Comparison of ENCODE assay signal across 22 mouse cellular contexts in genomic region chr11:115598309-115598708, GRCm38 (mm10). TPM values are rescaled to one million over a fixed set of nuclear protein-coding genes. Genes with fewer than 3 reads are reported as not detected.
DNase-seq lines count a peak whose midpoint lies in the region; ATAC-seq and TF ChIP-seq lines count a peak whose summit lies in the region.
"Had no signal": no experiment of that assay in that cellular context is flagged by ENCODE, and none has a peak within 500 bp of the region (broad histone marks: within the 10 kb centered on the region; RNA-seq: fewer than 3 reads in every experiment).

No protein-coding gene starts in this region.

- H3K4me2 ChIP-seq in intestine, postnatal 0 days (replicated peaks; ENCODE audit: low read depth), result no peak overlapping the region
- H3K4me2 ChIP-seq: forebrain, embryonic 13.5 days; heart, embryonic 11.5 days; hindbrain, embryonic 13.5 days had no signal

- H3K9me3 ChIP-seq in G1E (replicated peaks), result no peaks in the 10 kb centered on the region
- H3K9me3 ChIP-seq in intestine, postnatal 0 days (ENCODE audit: control insufficient read depth), result no peaks in the 10 kb centered on the region
- H3K9me3 ChIP-seq: forebrain, embryonic 10.5 days; forebrain, embryonic 13.5 days; hindbrain, embryonic 10.5 days; hindbrain, embryonic 13.5 days had no signal

- peaks cover 65% of the 10 kb centered on the region for H3K4me1 ChIP-seq in G1E (ENCODE audit: insufficient read depth, low read depth, low read length)
- H3K4me1 ChIP-seq in intestine, postnatal 0 days (replicated peaks; ENCODE audit: control insufficient read depth, insufficient read depth, low read length), result no peaks in the 10 kb centered on the region

- DNase-seq in 416B (ENCODE audit: low read depth), result peak; percentile 97
- no peak for DNase-seq in G1E (ENCODE audit: low spot score)
- no peak for DNase-seq in thymus, postnatal 36 days
- DNase-seq: adrenal gland, adult 2 months; adrenal gland, postnatal 14 days; cerebellum, adult 11-12 months; cerebellum, adult 8-10 months; cerebellum, postnatal 10 days; cerebellum, postnatal 36 days; gastrocnemius, postnatal 14 days; heart, adult 11 months; heart, postnatal 36 days had no signal

- H3K4me3 ChIP-seq in G1E (ENCODE audit: low read depth, low read length), result no peak overlapping the region; the same call in 1 of the 2 replicates
- H3K4me3 ChIP-seq in intestine, postnatal 0 days (ENCODE audit: low read depth, low read length), result no peak overlapping the region
- H3K4me3 ChIP-seq: forebrain, embryonic 10.5 days; forebrain, embryonic 13.5 days; hindbrain, embryonic 10.5 days; hindbrain, embryonic 13.5 days had no signal

- H3K9ac ChIP-seq in intestine, postnatal 0 days (ENCODE audit: low read depth, low read length), result no peak overlapping the region
- H3K9ac ChIP-seq: forebrain, embryonic 13.5 days; hindbrain, embryonic 13.5 days had no signal

- ATAC-seq in G1E (ENCODE audit: extremely low read depth, insufficient number of reproducible peaks, low FRiP score, poor library complexity, severe bottlenecking), result peak; percentile 67
- peak; percentile 45 for ATAC-seq in common myeloid progenitor, adult 5-6 weeks (replicated peaks; ENCODE audit: low read depth, poor library complexity, severe bottlenecking)
- ATAC-seq in megakaryocyte-erythroid progenitor cell, adult 5-6 weeks (replicated peaks; ENCODE audit: low FRiP score, low TSS enrichment, poor library complexity, severe bottlenecking), result 0 out of 2 replicates have a peak, but pooled peaks have one; percentile 30
- no peak for ATAC-seq in intestine, postnatal 0 days
- ATAC-seq: forebrain, embryonic 13.5 days; forebrain, embryonic 16.5 days; hindbrain, embryonic 16.5 days had no signal

- TF ChIP-seq CTCF in G1E (IDR thresholded peaks at IDR 0.05; ENCODE audit: low read depth, low read length), result no peak
- TF ChIP-seq CTCF in intestine, postnatal 0 days (IDR thresholded peaks at IDR 0.05; ENCODE audit: low read depth), result no peak

- no peak overlapping the region for H3K27ac ChIP-seq in intestine, postnatal 0 days (ENCODE audit: low read depth, low read length)
- H3K27ac ChIP-seq: forebrain, embryonic 10.5 days; forebrain, embryonic 13.5 days; hindbrain, embryonic 10.5 days; hindbrain, embryonic 13.5 days had no signal

- H3K36me3 ChIP-seq in G1E (replicated peaks), result peaks cover 82% of the 10 kb centered on the region
- peaks cover 16% of the 10 kb centered on the region for H3K36me3 ChIP-seq in intestine, postnatal 0 days (ENCODE audit: control insufficient read depth, insufficient read depth)

- 92% methylated on average over 4 of the region's 4 CpGs for WGBS in intestine, postnatal 0 days

- no peaks in the 10 kb centered on the region for H3K27me3 ChIP-seq in G1E (ENCODE audit: insufficient read depth, low read length)
- H3K27me3 ChIP-seq in intestine, postnatal 0 days (replicated peaks; ENCODE audit: control insufficient read depth, insufficient read depth, low read length), result no peaks in the 10 kb centered on the region
- H3K27me3 ChIP-seq: forebrain, embryonic 13.5 days; hindbrain, embryonic 13.5 days had no signal

RNA-seq across cellular contexts. Expression of gene Mrps7, which starts 5.4 kb away (rescaled TPM):
- 34.3 and 41.0 TPM in 2 replicates for total RNA-seq in G1E (2014; fragmentation: Nextera tagmentation)
- 52.8 and 53.5 TPM in 2 replicates for total RNA-seq in G1E (2017)
- polyA plus RNA-seq in G1E (2012), result 61.1 and 68.7 TPM in 2 replicates
- 31.7 and 39.0 TPM in 2 replicates for total RNA-seq in common myeloid progenitor, adult 5-6 weeks (2017)
- 55.7 and 76.8 TPM in 2 replicates for total RNA-seq in megakaryocyte-erythroid progenitor cell, adult 5-6 weeks (2014; fragmentation: Nextera tagmentation)
- 40.5 and 67.1 TPM in 2 replicates for total RNA-seq in megakaryocyte-erythroid progenitor cell, adult 5-6 weeks (2017)
- 51.6 and 52.2 TPM in 2 replicates for polyA plus RNA-seq in intestine, postnatal 0 days (2015; fragmentation: Nextera tagmentation; extraction: Ambion mirVana)

RNA-seq across cellular contexts. Expression of gene Gga3, which starts 5.5 kb away (rescaled TPM):
- 58.5 and 95.5 TPM in 2 replicates for total RNA-seq in G1E (2014; fragmentation: Nextera tagmentation)
- total RNA-seq in G1E (2017), result 13.7 and 22.7 TPM in 2 replicates
- 102 and 144 TPM in 2 replicates for polyA plus RNA-seq in G1E (2012)
- 21.3 and 38.2 TPM in 2 replicates for total RNA-seq in common myeloid progenitor, adult 5-6 weeks (2017)
- total RNA-seq in megakaryocyte-erythroid progenitor cell, adult 5-6 weeks (2014; fragmentation: Nextera tagmentation), result 53.5 and 69.9 TPM in 2 replicates
- total RNA-seq in megakaryocyte-erythroid progenitor cell, adult 5-6 weeks (2017), result 21.6 and 67.6 TPM in 2 replicates
- polyA plus RNA-seq in intestine, postnatal 0 days (2015; fragmentation: Nextera tagmentation; extraction: Ambion mirVana), result 5.7 and 5.8 TPM in 2 replicates

RNA-seq across cellular contexts. Expression of gene Mif4gd, which starts 14.5 kb away (rescaled TPM):
- total RNA-seq in G1E (2014; fragmentation: Nextera tagmentation) (43.6 and 59.8 TPM in 2 replicates), G1E (2017) (49.9 and 59.4 TPM in 2 replicates)
- polyA plus RNA-seq in G1E (2012), result 24.3 and 32.4 TPM in 2 replicates
- total RNA-seq in common myeloid progenitor, adult 5-6 weeks (2017), result 20.3 and 26.9 TPM in 2 replicates
- total RNA-seq in megakaryocyte-erythroid progenitor cell, adult 5-6 weeks (2014; fragmentation: Nextera tagmentation), result 54.6 and 55.4 TPM in 2 replicates
- total RNA-seq in megakaryocyte-erythroid progenitor cell, adult 5-6 weeks (2017), result 29.3 and 45.4 TPM in 2 replicates
- 43.0 and 48.9 TPM in 2 replicates for polyA plus RNA-seq in intestine, postnatal 0 days (2015; fragmentation: Nextera tagmentation; extraction: Ambion mirVana)

RNA-seq across cellular contexts. Expression of gene Slc25a19, which starts 29.8 kb away (rescaled TPM):
- total RNA-seq in G1E (2014; fragmentation: Nextera tagmentation) (19.9 and 37.8 TPM in 2 replicates), G1E (2017) (21.5 and 22.3 TPM in 2 replicates)
- polyA plus RNA-seq in G1E (2012), result 24.2 and 26.0 TPM in 2 replicates
- total RNA-seq in common myeloid progenitor, adult 5-6 weeks (2017), result 22.3 and 28.1 TPM in 2 replicates
- total RNA-seq in megakaryocyte-erythroid progenitor cell, adult 5-6 weeks (2014; fragmentation: Nextera tagmentation), result 20.5 and 32.1 TPM in 2 replicates
- total RNA-seq in megakaryocyte-erythroid progenitor cell, adult 5-6 weeks (2017), result 14.2 and 19.6 TPM in 2 replicates
- polyA plus RNA-seq in intestine, postnatal 0 days (2015; fragmentation: Nextera tagmentation; extraction: Ambion mirVana), result 19.1 and 19.5 TPM in 2 replicates

RNA-seq across cellular contexts. Expression of gene Nup85, which starts 34.1 kb away (rescaled TPM):
- 78.5 and 87.7 TPM in 2 replicates for total RNA-seq in G1E (2014; fragmentation: Nextera tagmentation)
- 166 and 172 TPM in 2 replicates for total RNA-seq in G1E (2017)
- polyA plus RNA-seq in G1E (2012), result 28.2 and 57.5 TPM in 2 replicates
- 147 and 175 TPM in 2 replicates for total RNA-seq in common myeloid progenitor, adult 5-6 weeks (2017)
- total RNA-seq in megakaryocyte-erythroid progenitor cell, adult 5-6 weeks (2014; fragmentation: Nextera tagmentation), result 256 and 306 TPM in 2 replicates
- 179 and 228 TPM in 2 replicates for total RNA-seq in megakaryocyte-erythroid progenitor cell, adult 5-6 weeks (2017)
- polyA plus RNA-seq in intestine, postnatal 0 days (2015; fragmentation: Nextera tagmentation; extraction: Ambion mirVana), result 30.4 and 31.5 TPM in 2 replicates
